In genomic region chr4:115614005-115614404, GRCm38 (mm10) we compare ENCODE assay signal across 28 mouse cellular contexts. TPM values are rescaled to one million over a fixed set of nuclear protein-coding genes. Genes with fewer than 3 reads are reported as not detected.
DNase-seq lines count a peak whose midpoint lies in the region; ATAC-seq lines count a peak whose summit lies in the region.
"Had no signal": no experiment of that assay in that cellular context is flagged by ENCODE, and none has a peak within 500 bp of the region (broad histone marks: within the 10 kb centered on the region; RNA-seq: fewer than 3 reads in every experiment).

No protein-coding gene starts in this region.

- peak; percentile 0 for DNase-seq in 416B (ENCODE audit: low read depth)
- DNase-seq in induced T-regulatory cell, adult 2 months (ENCODE audit: low read depth), result peak; percentile 26
- no peak for DNase-seq in right cerebral cortex, postnatal 10 days (ENCODE audit: low spot score in 2 of 2)
- DNase-seq in embryo, embryonic 10.5 days (ENCODE audit: low spot score), result no peak
- DNase-seq: adrenal gland, adult 2 months; adrenal gland, postnatal 10 days; adrenal gland, postnatal 25 days; cerebellum, adult 11 months; cerebellum, adult 18-20 months; cerebellum, adult 8-10 months; cerebellum, adult 9-11 months; cerebellum, postnatal 14 days; cerebellum, postnatal 36 days; embryo, embryonic 11 days; forebrain, postnatal 0 days had no signal

- no peak overlapping the region for H3K4me2 ChIP-seq in midbrain, embryonic 13.5 days (replicated peaks)
- H3K4me2 ChIP-seq: embryonic facial prominence, embryonic 12.5 days; forebrain, embryonic 13.5 days; forebrain, embryonic 15.5 days had no signal

- no peaks in the 10 kb centered on the region for H3K9me3 ChIP-seq in midbrain, embryonic 13.5 days
- H3K9me3 ChIP-seq: embryonic facial prominence, embryonic 10.5 days; embryonic facial prominence, embryonic 12.5 days; forebrain, embryonic 13.5 days; forebrain, embryonic 15.5 days; G1E had no signal

- no peaks in the 10 kb centered on the region for H3K36me3 ChIP-seq in midbrain, embryonic 13.5 days
- H3K36me3 ChIP-seq: embryonic facial prominence, embryonic 10.5 days; embryonic facial prominence, embryonic 12.5 days; forebrain, embryonic 15.5 days; G1E had no signal

- no peak overlapping the region for H3K4me3 ChIP-seq in midbrain, embryonic 13.5 days (replicated peaks)
- H3K4me3 ChIP-seq: embryonic facial prominence, embryonic 10.5 days; embryonic facial prominence, embryonic 12.5 days; forebrain, embryonic 13.5 days; forebrain, embryonic 15.5 days had no signal

- peak; percentile 69 for ATAC-seq in activated CD4-positive, CD25-positive, alpha-beta regulatory T cell, adult 4 months
- no peak for ATAC-seq in midbrain, embryonic 13.5 days
- ATAC-seq: forebrain, embryonic 13.5 days; forebrain, embryonic 15.5 days; forebrain, postnatal 0 days; Patski had no signal

- H3K27me3 ChIP-seq in midbrain, embryonic 13.5 days, result no peaks in the 10 kb centered on the region
- H3K27me3 ChIP-seq: embryonic facial prominence, embryonic 12.5 days; forebrain, embryonic 13.5 days; forebrain, embryonic 15.5 days; Patski had no signal

- H3K9ac ChIP-seq in midbrain, embryonic 13.5 days (replicated peaks), result no peak overlapping the region
- H3K9ac ChIP-seq: embryonic facial prominence, embryonic 12.5 days; forebrain, embryonic 13.5 days; forebrain, embryonic 15.5 days; forebrain, postnatal 0 days had no signal

- H3K4me1 ChIP-seq in midbrain, embryonic 13.5 days (replicated peaks), result no peaks in the 10 kb centered on the region
- H3K4me1 ChIP-seq: embryonic facial prominence, embryonic 10.5 days; embryonic facial prominence, embryonic 12.5 days; forebrain, embryonic 13.5 days; forebrain, embryonic 15.5 days had no signal

- no peak overlapping the region for H3K27ac ChIP-seq in midbrain, embryonic 13.5 days
- H3K27ac ChIP-seq: embryonic facial prominence, embryonic 10.5 days; embryonic facial prominence, embryonic 12.5 days; forebrain, embryonic 13.5 days; forebrain, embryonic 15.5 days had no signal

RNA-seq across cellular contexts. Expression of gene Cyp4a32, which starts 13.2 kb away (rescaled TPM):
- polyA plus RNA-seq in activated CD4-positive, CD25-positive, alpha-beta regulatory T cell, adult 4 months (2017; shearing (Covaris generic)), result not detected
- polyA plus RNA-seq in midbrain, embryonic 13.5 days (2015; fragmentation: Nextera tagmentation; extraction: Ambion mirVana), result not detected in 2 replicates
- polyA plus RNA-seq: adrenal gland, adult 2 months; brain, embryonic 14.5 days; C2C12; cortical plate, adult 2 months; embryonic facial prominence, embryonic 10.5 days; embryonic facial prominence, embryonic 12.5 days; embryonic facial prominence, embryonic 14.5 days; forebrain, embryonic 11.5 days; forebrain, embryonic 13.5 days; forebrain, embryonic 15.5 days; forebrain, postnatal 0 days; G1E; Patski had no signal

RNA-seq across cellular contexts. Expression of gene Cyp4b1, which starts 33.5 kb away (rescaled TPM):
- polyA plus RNA-seq in activated CD4-positive, CD25-positive, alpha-beta regulatory T cell, adult 4 months (2017; shearing (Covaris generic)), result not detected
- polyA plus RNA-seq in midbrain, embryonic 13.5 days (2015; fragmentation: Nextera tagmentation; extraction: Ambion mirVana), result 0.12 and 0.22 TPM in 2 replicates
- polyA plus RNA-seq: C2C12; embryonic facial prominence, embryonic 10.5 days; forebrain, embryonic 11.5 days; forebrain, embryonic 13.5 days; G1E had no signal

RNA-seq across cellular contexts. Expression of gene Cyp4a31, which starts 50.6 kb away (rescaled TPM):
- polyA plus RNA-seq in activated CD4-positive, CD25-positive, alpha-beta regulatory T cell, adult 4 months (2017; shearing (Covaris generic)), result not detected
- polyA plus RNA-seq in midbrain, embryonic 13.5 days (2015; fragmentation: Nextera tagmentation; extraction: Ambion mirVana), result not detected in 2 replicates
- polyA plus RNA-seq: adrenal gland, adult 2 months; brain, embryonic 14.5 days; C2C12; cortical plate, adult 2 months; embryonic facial prominence, embryonic 10.5 days; embryonic facial prominence, embryonic 12.5 days; embryonic facial prominence, embryonic 14.5 days; forebrain, embryonic 11.5 days; forebrain, embryonic 13.5 days; forebrain, embryonic 15.5 days; forebrain, postnatal 0 days; G1E; Patski had no signal

Comparison
In these comparisons a context has a peak if more than half of its experiments do, and no peak if none do; other contexts are left out.
1. DNase-seq: peak in 416B (single experiment) and induced T-regulatory cell, adult 2 months (single experiment); none in right cerebral cortex, postnatal 10 days (0 of 2) and embryo, embryonic 10.5 days (single experiment).